Mouse (Mus musculus): Measurements from ENCODE around the gene Nav3. TPM values are rescaled to one million over a fixed set of nuclear protein-coding genes. Genes with fewer than 3 reads are reported as not detected.

Gene Nav3
- total RNA-seq, 2 experiments from 2014 or later = 9.9 to 14.1 TPM

DNA sequence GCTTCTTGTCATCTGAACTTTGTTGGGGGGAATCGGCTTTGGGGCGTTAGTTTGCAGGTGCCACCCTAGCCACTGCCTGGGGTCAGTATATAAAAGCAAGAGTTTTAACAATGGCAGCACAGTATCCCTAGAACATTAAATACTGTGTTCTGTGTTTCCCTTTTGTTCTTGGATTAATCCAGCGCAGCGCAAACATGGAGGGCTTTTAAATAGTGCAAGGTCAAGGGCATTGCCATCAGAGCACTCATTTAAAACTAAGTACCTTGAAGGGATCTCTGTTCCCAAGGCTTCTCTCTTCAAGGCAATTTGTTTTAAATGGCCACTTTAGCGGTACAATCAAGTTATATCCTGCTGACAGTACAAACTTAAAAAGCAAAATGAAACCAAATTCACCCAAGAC, 737.6 kb downstream of the Nav3 start:
- DNase-seq (ENCODE audit: low spot score in 2 of 2) = no peak

DNA sequence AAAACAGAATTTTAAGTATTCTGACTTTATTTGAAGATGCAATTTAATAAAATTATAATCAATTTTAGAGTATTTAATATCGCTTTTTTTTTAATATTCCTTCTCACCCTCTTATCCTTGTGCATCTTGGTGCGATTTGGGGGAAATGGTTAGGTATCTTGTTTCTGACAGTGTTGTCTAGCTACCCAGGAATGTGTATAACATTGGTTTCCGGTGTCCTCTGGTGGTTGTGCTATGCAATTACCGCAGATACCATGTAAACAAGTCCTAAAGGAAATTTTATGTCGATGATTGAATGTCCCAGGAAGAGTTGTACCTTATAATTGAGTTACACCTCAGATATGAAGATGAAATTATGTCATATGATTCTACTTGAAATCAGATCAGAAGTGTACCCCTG, 743.0 kb downstream of the Nav3 start:
- DNase-seq (ENCODE audit: low spot score in 2 of 2) = no peak

DNA sequence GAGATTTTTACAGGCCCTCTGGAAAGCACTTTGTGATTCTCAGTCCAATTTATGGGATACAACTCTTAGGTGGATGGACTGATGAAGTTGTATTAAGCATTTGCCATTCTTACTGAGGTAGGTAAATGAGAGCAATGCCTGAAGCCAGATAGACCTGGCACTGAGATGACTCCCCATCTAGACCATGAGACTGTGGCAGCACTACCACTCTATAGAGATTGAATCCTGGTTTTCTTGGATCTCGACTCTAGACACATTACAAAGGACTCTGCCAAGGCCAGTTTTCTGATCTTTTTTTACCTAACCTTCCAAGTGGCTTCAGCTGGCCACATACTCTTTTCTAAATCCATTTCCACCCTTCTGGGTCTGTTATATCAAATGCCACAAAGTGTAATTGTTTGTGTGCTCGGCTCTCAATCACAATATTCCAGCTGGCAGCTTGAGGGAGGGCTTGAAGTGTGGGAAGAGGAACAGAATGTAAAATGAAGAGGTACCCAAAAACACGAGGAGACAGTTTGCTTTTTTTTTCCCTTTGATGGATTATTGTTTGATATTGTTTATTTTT, 756.2 kb downstream of the Nav3 start:
- DNase-seq (ENCODE audit: low spot score in 2 of 2) = no peak

DNA sequence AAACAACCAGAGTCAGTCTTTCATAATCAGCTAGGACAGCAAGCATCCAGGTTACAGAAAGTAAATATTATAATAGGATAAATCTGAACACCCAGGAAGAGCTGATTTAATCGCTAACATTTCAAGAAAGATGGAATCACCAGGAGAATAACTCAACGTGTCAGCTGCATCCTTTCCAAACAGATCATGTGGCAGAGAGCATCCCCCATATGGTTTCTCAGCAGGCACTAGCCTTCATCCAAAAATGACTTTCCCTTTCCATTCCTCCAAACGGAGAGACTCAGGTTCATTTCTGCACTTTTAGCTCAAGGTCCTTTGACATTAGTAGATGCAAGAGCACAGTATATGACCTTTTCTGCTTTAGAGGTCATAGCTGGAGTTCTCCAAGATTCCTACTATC, 765.4 kb downstream of the Nav3 start:
- DNase-seq (ENCODE audit: low spot score in 2 of 2) = no peak

DNA sequence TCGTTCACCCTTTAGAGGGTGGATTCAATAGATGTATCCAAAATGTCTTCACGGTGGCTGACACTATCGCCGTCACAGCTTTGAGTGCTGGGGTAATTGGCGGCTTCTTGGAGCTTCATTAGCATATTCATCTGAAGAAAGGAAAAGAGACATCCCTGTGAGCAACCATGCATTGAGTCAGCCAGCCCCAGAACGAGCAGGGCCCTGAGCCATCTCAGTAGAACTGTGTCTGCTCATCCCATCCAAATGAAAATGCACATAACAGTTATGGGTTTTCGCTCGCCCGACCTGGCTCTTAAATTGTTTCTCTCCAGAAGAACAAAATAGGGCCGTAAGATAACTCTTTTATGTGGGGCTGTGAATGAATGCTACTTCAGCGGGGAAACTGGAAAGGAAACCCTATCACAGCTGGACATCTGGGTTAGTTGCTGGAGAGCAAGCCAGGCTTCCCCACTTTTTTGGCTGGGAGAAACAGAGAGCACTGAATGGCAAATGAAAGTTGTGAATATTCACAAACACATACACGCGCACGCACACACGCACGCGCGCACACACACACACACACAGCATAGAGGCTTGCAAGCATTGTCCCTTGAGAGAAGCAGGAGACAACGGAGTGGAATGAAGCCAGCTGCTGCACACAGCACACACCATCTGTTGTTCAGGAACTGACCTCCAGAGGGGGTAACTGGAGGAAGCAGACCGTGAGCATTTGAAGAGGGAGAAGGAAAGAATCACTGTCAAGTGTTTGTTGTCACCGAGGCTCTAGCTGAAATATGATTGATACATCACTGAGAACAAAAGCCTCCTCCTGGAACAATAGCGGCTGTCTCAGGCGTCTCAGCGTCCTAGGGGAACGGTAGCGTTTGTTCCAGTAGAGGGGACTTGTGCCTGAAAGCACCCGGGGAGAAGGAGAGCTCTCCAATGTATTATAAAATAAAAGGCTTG, 771.6 kb downstream of the Nav3 start:
- DNase-seq (ENCODE audit: low spot score in 2 of 2) = peak in 1 of 2 experiments; percentile 10

DNA sequence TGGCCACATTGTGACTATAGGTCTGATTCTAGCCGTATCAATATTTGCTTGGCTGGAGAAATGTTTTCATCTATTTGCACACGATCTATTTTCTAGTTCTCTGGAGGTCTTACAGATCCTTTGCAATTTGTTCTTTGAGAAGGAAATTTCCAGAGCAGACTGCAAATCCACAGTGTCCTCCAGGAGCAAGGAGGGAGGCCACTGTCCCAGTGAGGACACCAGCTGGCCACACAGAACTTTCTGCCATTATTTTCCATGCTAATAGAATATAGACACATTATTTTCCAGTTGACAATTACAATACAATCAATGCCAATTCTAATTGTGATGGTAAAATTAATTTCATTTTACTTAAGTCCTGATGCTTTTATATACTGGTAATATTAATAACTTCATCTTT, 783.1 kb downstream of the Nav3 start:
- no peak for DNase-seq (ENCODE audit: low spot score in 2 of 2)

DNA sequence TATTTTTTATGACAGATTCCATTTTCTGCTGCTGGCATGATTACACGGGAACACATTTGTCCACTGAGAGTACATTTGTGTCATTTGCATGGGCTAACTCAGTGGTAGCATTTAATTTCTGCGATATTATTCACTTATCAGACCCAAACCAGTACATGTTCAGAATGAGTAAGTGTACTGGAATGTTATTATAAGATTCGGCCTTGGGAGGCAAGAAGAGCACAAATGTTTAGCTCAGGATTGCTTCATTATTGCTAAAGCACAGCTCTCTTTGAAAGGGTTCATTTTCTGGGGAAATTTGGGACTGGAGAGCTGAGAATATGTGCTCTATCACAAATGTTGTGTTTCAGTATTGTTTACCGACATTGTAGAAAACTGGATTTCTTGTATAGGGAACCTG, 788.6 kb downstream of the Nav3 start:
- DNase-seq (ENCODE audit: low spot score in 2 of 2) = no peak

DNA sequence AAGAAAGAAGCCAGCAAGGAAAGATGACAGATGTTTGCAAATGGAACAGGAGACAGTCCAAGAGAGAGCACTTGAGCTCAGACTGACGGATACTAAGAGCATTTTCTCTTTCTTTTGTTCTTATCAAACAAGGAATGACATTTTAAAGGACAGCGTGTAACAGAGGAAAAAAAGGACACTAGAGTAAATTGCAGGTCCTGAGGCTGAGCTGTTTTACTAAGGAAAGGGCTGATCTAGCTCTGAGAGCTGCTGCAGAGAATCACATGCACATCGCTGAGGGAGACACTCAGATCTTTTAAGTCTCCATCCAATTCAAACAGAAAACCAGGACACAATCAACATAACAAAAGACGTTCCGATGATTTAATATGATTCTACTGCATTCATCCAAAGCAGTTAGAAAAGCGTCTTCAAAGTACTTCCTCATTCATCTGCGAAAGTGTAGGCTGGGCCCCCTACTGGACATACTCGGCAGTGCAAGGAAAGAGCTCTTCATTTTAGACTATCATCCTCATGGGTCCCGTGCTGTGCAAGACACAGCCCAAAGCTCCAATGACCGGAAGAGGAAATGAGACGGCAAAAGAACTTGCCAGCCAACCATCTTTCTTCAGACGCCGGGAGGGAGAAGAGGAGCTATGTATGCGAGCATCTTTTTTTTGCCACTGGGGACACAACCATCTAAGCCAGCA, 791.2 kb downstream of the Nav3 start:
- DNase-seq (ENCODE audit: low spot score in 2 of 2) = peak; percentile 43 to 49

DNA sequence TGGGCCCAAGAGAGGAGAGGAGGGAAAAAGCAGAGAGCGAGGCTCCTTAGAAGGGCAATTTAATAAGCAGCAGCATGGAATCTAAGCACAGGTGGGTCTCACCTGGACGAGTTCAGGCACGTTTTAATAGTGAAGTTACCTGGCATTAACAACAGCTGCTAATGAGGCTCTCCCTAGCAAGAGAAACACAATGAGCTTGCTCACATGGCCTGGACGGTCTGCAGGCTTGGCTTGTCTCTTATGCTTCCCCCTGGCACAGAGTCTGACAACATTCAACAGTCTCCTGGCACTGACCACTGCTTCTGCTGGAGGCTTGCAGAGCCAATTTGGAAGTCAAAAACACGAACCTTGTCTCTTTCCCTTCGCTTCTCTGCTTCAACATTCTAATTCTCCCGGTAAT, 804.5 kb downstream of the Nav3 start:
- DNase-seq (ENCODE audit: low spot score in 2 of 2) = no peak

DNA sequence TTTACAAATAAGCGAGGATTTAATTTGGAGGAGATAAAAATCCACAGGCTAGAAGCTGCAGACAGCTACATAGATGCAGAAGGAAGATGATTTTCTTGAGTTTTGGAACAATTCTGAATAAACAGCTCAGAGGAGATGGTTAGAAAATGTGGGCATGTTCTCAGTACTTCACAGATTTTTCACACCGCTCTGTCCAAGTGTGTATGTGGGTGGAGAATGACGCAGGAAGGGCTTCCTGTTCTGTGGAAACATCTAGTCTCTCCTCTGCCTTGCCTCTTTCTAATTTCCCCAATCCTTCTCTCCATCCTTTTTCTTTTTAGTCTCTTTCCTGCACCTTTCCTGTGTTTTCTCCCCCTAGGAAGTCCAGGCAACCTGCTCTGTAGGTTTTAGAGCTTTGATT, 812.4 kb downstream of the Nav3 start:
- no peak for DNase-seq (ENCODE audit: low spot score in 2 of 2)

DNA sequence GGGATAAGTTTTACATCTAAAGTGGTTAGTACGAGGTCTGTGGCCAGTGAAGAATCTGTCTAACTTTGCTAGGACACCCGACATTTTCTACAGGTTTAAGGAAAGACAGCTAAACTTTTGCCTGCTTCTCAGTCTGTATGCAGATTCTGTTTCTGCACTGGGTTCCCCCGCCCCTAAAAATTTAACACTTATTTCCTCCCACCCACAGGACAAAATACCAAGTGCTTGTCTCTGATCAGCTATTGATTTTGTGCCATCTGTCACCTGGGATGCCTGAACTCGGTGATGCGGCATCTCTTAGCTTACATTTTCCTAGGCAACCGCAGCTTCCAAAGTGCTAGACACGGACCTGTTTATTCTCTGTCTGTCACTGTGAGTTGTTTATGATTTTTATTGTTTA, 814.2 kb downstream of the Nav3 start:
- DNase-seq (ENCODE audit: low spot score in 2 of 2) = no peak

DNA sequence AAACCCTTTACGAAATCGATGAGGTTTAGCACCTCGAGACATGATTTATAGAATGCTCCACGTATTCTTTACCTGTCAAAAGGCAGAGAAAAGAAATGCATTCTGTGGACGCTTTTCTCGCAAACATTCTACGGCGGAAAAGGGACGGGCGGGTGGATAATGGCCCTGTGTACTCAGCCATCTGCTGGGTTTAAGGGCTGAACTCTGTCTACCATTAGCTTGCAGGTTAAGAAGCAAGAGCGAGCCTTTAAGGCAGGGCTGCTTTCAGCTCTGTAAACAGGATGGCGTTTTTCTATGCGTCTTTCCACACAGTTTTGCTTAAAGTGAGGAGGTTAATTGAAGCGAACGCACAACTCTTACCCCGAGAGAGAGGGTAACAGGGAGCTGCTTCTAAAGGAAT, 818.3 kb downstream of the Nav3 start:
- no peak for DNase-seq (ENCODE audit: low spot score in 2 of 2)

Data from adrenal gland, postnatal 4 days (tissue).